Mouse (Mus musculus): Measurements from ENCODE around the gene Gm17542.
"Not testable (repeated sequence)": the region's sequence is repeated elsewhere in the genome, so short reads cannot be mapped to it uniquely, and the experiment has no call there.

The Gm17542 gene

DNA sequence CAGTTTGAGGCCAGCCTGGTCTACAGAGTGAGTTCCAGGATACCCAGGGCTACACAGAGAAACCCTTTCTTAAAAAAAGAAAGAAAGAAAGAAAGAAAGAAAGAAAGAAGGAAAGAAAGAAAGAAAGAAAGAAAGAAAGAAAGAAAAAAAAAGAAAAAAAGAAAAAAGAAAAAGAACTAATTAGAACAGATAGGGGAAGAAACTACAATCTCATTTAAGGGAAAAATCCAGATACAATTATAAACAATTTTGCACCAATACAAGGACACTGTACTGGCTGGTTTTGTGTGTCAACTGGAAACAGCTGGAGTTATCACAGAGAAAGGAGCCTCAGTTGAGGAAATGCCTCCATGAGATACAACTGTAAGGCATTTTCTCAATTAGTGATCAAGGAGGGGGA, at the start of gene Gm17542:
Gene Gm17542, minus strand, starts transcription at position 101 of the 400 bp plus-strand sequence.
- DNase-seq (ENCODE audit: low spot score) = not testable (repeated sequence)

DNA sequence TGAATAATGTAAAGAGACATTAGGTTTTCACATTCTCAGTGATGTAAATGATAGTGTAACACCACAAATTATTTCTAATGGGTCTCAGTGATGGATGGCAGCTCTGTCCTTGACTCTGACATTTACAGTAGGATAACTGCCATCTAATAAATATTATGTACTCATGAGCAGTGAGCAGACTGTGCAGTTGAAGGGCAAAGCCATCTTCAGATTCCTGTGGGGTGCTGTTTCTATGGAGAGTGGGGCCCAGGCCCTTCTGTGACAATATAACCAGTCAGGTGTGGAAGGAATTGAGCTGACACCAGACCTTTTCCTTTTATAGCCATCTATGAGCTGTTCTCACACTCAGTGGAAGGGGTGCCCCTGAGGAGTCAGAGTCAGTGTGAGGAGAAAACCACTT, 21.8 kb upstream of the Gm17542 start:
- DNase-seq (ENCODE audit: low spot score) = no peak

DNA sequence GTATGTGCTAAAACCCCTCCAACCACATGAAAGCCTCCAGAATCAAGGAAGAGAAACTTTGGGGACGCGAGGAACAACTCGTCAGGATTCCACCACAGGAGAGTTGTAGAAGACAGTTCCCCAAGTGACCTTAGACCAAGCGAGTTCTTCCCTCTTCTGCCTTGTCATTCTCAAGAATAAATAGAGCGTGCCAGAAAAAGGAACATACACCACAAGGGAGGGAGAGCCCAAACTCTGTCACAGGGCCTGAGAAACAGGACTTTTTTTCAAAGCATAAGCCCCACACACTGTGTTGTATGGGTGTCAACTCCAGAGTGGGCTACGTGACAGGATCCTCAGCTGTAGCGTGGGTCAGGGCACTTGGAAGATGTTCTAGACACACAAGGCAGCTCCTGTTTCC, 20.1 kb upstream of the Gm17542 start:
- DNase-seq (ENCODE audit: low spot score) = no peak

DNA sequence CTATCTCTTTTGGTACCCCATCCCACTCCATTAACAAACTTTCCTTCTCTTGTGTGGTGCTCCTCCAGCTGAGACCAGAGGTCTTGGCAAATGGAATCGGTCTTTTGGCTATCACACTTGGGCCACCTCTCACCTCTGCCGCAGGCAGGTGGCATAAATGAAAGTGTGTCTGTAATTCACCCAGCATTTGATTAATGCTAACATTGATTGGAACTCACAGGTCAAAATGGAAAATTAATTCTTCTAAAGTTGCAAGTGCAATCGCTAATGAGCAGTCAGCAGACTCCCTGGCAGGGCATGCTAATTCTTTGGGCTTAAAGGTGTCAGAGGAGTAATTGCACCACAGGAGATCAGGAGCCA, 3.2 kb downstream of the Gm17542 start:
- peak; percentile 4 for DNase-seq (ENCODE audit: low spot score)

DNA sequence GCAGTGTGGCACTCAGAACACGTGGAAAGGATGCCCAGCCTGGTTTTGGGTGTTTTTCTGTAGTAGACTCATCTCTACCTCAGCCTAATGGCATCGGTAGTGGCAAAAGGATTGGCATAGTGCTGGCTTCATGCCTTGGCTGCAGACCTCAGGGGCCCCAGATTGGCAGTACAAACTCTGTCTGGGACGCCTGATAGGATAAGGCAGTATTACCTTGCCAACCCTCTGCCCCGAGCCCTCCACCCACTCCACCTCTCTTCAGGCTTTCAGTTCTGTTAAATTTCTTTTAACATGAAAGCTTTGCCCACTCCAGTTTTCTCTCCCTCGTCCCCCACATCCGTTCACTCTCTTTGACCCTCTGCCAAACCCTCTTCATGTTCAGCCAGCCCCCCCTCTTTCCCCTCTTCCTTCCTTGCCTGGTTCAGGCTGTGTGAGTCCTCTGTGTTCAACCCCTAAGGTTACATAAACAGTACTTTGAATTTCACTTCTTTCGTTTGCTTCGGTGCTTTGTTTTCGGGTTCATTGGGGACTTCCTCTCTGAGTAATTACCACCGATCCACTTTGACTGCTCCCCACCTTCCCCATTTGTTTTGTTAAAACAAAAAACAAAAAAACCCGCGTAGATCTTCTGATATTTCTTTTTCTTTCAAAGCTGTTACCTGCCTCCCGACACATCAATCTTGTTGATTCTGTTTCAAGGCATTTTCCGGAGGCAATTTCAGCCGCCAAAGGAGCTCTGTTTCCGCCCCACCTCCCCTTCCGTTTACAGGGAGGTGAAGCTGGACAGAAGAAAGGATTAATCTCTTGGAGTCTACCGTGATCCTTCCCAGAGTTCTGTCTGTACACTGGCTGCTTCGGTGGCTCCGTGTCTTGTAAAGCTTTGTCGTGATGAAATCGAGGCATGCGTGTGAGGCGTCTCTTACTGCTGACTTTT, 3.9 kb downstream of the Gm17542 start:
- peak; percentile 42 for DNase-seq (ENCODE audit: low spot score)

DNA sequence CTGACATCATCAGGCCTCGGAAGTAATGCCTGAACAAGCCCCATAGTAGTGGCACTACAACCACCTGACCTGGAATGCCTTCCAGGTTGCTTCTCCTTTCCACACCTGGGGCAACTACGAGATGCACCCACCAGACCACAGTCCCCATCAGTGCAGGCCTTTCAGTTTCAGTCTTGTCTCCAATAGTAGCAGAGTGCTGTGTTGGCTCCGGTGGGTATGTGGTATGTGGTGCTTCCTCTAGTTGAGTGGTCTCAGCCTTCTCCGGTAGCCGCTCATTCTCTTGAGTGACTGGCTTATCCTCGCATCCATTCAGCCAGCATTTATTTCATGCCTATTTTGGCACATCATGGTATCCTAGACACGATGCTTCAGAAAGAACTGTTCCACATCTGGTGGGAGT, 4.8 kb downstream of the Gm17542 start:
- DNase-seq (ENCODE audit: low spot score) = no peak

DNA sequence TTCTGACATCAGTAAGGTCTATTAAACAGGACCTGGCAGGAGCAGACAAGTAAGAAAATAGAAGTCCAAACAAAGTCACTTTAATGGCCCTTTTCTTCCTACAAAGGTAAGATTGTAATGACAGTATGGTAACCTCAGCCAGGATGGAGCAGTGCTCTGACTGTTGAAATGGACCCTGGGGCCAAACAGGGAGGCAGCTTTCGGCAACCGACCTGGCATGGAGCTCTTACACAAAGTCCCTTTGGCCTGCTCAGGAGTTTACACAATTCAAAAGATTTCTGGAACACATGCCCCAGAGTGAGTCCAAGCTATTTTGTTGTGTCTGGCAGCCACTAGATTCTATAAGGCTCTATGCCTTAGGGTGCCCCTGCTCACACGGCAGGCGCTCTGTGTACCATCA, 9.0 kb downstream of the Gm17542 start:
- no peak for DNase-seq (ENCODE audit: low spot score)

DNA sequence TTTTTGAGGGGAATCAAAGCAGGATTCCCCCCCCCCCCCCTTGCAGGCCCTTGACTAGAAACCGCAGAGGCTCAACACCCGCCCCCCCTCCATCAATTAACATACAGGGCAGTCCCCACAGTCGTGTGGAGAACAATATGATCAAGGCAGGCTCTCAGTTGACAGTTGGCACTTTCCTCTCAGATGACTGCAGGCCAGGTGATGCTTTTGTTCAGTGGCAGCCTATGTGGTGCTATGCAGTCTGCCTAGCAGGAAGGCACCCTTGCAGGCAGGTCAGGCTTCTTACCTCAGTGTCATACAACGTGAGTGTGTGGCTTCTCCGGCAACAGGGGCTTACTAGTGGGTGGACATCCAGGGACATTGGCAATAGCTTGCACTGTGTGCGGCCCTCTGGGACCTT, 17.4 kb downstream of the Gm17542 start:
- DNase-seq (ENCODE audit: low spot score) = no peak

DNA sequence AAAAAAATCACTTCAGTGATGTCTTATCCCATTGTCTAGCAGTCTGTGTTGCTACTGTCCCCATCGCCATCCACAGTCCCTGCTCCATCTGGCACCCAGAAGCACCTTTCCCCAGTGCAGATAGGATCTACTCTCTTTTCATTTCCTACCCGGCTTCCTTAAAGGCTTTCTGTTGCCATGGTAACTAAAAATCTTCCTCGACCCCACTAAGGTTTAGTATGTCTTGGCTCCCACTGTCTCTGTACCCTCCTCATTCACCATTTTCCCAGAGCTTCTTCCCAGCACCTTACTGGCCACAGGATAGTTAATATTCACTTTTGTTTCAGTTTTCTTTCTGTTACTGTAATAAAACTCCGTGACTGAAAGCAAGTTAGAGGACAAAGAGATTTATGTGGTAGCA, 17.9 kb downstream of the Gm17542 start:
- DNase-seq (ENCODE audit: low spot score) = no peak

DNA sequence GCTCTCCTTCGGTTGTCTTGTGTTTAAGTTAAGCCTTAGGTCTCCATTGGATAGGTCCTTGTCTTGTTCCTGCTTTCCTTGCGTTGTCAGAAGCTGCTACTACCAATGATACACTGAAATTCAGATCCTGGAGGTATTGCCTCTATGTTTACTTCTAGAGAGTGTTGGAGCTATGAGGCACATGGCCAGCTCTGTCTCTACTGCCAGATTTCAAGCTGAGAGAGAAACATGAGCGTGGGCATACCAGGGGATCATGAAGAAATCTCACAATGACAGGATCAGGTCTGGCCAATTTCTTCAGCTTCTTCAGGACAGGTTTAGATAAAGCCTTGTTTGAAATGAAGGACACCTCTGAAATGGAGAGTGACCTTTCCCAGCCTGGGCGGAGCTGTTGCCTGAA, 19.1 kb downstream of the Gm17542 start:
- DNase-seq (ENCODE audit: low spot score) = no peak

DNA sequence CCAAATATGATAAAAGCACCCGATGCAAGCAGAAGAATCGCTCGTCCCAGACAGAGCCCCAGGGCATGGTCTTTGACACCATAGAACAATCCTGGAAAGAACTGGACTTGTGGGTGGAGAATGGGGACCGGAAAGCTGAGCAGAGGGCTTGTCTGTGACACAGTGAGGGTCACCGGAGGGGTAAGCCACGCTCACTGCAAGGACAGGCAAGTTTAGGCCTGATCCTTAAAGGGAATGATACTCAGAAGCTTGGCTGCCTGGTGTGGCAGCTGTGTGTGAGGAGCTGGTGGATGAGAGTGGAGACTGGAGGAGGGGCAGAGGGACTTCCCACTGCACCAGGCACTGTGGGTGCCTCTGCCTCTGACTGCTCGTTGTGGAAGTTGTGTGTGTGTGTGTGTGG, 27.0 kb downstream of the Gm17542 start:
- DNase-seq (ENCODE audit: low spot score) = no peak

DNA sequence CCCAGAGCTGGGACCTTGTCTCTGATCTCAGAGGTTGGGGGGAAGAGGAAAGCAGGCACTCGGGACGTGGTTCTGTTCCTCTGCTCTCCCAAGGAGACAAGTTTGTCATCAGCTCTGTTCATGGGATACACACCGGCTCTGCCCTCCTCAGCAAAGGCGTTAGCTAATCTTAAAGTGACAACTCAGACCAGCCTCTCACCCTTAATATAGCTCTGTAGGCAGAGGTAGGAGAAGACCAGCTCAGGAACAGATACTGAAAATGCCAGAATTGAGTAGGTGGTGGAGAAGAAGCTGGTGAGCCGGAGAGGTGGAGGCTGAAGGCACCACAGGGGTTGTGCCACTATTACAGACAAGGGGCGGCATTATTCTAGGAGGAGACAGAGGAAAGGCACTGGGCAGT, 38.7 kb downstream of the Gm17542 start:
- DNase-seq (ENCODE audit: low spot score) = no peak

DNA sequence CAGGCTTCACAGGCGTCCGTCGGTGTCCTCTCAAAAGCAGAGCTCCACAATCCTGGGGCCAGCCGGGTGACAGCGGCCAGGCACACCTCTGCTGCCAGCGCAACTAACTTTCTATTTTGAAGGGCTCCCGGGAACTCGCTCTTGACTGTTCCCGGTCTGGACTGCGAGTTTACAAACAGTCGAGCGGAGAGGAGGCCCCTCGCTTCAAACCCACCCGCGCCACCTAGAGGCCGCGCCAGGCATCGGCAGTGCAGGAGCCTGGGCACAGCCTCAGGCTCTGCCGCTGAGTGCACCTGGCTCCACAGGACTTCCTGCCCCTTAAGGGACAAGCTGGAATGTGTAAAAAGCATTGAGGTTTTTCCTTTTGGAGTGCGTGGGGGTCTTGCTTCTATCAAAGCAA, 42.5 kb downstream of the Gm17542 start, which contains the start of gene Edar:
Gene Edar, minus strand, starts transcription at position 122 of the 400 bp plus-strand sequence.
- peak; percentile 87 for DNase-seq (ENCODE audit: low spot score)

DNA sequence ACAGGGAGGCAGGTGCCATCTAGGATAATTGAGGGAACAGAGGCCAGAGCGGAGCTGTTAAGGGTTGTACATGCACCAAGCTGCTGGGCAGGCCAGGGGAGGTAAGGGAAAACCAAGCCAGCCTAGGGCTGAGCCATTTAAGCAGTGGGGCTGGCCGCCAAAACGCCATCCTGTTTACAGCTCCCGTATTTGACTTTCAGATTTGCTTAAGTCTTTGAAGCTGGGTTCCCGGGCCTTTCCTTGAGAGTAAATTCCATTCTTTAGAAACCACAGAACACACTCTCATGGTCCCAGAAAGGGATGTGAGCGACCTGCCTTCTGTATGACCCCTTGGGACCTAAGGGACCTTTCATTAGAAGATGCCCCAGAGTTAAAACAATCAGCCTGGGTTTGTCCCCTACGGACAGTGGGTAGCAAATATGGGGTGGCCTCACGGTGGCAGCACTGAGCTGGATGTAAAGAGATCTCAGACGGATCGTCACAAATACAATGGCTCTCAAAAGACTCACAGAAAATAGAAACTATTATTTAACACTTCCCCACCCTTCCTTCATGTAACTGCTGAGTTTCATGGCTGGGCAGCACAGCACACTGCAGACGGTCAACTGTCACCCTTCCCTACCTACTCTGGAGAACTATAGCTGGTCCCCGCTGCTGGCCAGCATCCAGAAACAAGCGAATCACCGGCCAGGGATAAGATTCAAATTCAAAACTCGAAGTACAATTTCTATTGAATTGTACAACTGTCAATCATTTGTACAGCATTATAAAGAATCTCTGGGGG, 44.5 kb downstream of the Gm17542 start:
- peak; percentile 86 for DNase-seq (ENCODE audit: low spot score)

DNA sequence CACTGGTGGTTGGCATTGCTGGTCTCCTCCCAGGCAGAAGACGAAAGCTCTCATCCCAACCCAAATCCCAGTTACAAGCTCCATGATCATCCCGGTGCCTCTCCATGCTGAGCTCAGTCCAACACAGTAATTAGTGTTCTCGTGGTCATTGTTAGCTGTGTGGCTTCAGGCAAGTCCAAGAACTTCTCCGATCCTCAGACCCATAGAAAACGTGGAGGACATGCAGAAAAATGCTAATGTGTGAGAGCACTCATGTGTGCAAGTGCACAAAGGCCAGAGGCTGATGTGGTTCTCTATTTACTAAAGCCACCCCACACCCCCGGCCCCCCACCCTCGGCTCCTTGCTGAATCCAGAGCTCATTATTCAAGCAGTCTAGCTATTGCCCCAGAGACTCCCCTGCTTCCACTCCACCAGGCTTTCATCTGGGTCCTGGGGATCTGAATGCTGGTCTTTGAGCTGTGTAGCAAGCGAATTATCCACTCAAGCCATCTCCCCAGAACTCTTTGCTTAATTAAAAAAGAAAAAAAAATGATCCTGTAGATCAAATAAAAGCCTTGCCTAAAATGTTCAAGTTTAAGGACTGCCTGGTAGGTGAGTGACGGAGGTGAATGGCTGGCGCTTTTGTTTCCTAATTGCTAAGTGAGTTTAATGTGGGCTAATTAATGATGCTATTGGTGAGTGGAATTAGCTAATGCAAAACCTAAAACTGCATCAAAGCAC, 45.3 kb downstream of the Gm17542 start:
- peak; percentile 38 for DNase-seq (ENCODE audit: low spot score)

DNA sequence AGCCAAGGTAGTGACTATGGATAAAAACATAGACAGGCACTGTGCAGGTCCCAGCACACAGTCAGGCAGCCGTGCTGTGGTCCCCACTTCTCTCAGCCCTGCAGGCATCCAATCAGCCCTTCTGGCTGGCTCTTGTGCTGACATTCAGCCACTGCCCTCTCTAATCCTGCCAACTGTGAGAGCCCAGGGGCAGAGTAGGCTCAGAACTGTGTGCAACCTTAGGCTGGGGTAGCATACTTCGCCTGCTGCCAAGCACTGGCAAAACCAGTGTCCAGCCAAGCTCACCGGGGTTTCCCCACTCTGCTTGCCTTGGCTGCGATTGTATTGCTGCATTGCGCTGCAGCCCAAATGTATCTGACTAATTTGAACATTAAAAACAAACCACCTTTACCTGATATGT, 54.1 kb downstream of the Gm17542 start:
- DNase-seq (ENCODE audit: low spot score) = no peak

Measured in embryo, embryonic 10.5 days (tissue).